Mouse (Mus musculus) neural tube, embryonic 15.5 days (tissue): Measurements from ENCODE around the gene Git1. TPM values are rescaled to one million over a fixed set of nuclear protein-coding genes. Genes with fewer than 3 reads are reported as not detected.
A peak's percentile ranks its signal among the peaks of the same experiment; 100 is the strongest.

ENCODE experiments used
- ATAC-seq: fragments of 200-750 bp; cut with Nextera tagmentation; 2 replicates; pipeline ENCODE4 v1.8.0; 2017; ENCODE audit warnings: mild to moderate bottlenecking, moderate TSS enrichment, moderate library complexity; ENCODE audit not compliant: low FRiP score
- H3K27ac ChIP-seq: fragments of 300-500 bp; sonication (generic); replicated peaks from 2 replicates; pipeline ENCODE4 v1.5.1; 2015; ENCODE audit warnings: mild to moderate bottlenecking, inconsistent platforms
- H3K27me3 ChIP-seq: fragments of 300-500 bp; sonication (generic); replicated peaks from 2 replicates; pipeline ENCODE4 v1.6.1; 2015; ENCODE audit warnings: inconsistent platforms
- H3K36me3 ChIP-seq: fragments of 300-500 bp; sonication (generic); 2 replicates; pipeline ENCODE4 v1.6.1; 2015; ENCODE audit warnings: inconsistent platforms
- H3K4me1 ChIP-seq: fragments of 300-500 bp; sonication (generic); 2 replicates; pipeline ENCODE4 v1.6.1; 2015; ENCODE audit warnings: inconsistent platforms
- H3K4me2 ChIP-seq: fragments of 300-500 bp; sonication (generic); 2 replicates; pipeline ENCODE4 v1.6.1; 2015; ENCODE audit warnings: inconsistent platforms, mild to moderate bottlenecking, moderate library complexity
- H3K4me3 ChIP-seq: fragments of 300-500 bp; sonication (generic); replicated peaks from 2 replicates; pipeline ENCODE4 v1.5.1; 2015; ENCODE audit warnings: mild to moderate bottlenecking, inconsistent platforms
- H3K9ac ChIP-seq: fragments of 300-500 bp; sonication (generic); replicated peaks from 2 replicates; pipeline ENCODE4 v1.6.1; 2015; ENCODE audit warnings: mild to moderate bottlenecking, inconsistent platforms
- H3K9me3 ChIP-seq: fragments of 300-500 bp; sonication (generic); replicated peaks from 2 replicates; pipeline ENCODE4 v1.6.1; 2016; ENCODE audit warnings: inconsistent platforms
- WGBS: fragments of 180-500 bp; shearing (Covaris S2); methylation state at CpG from one replicate; pipeline ENCODE4 v1.1.7; 2015; ENCODE audit warnings: mixed read lengths; 5-methylcytosine and 5-hydroxymethylcytosine counted together
- polyA plus RNA-seq: library from polyadenylated mRNA; unstranded; fragments of >200 nt; fragmentation: Nextera tagmentation; extraction: Ambion mirVana; gene quantifications from 2 replicates; pipeline ENCODE4 v1.2.1, GENCODE M21; 2015

The Git1 gene
- polyA plus RNA-seq, 1 experiment from 2014 or later, result 13.9 TPM

- Histone ChIP-seq H3K27me3 (no peaks in the 10 kb centered on the region), H3K9ac (peak overlapping the region; percentile 89), H3K4me1 (peaks cover 77% of the 10 kb centered on the region), H3K27ac (0 out of 2 replicates have a peak overlapping the region, but pooled peaks have one; percentile 91), H3K9me3 (no peaks in the 10 kb centered on the region), H3K36me3 (peaks cover 6% of the 10 kb centered on the region), H3K4me3 (peak overlapping the region; percentile 87), H3K4me2 (peak overlapping the region; percentile 94)
- no peak for ATAC-seq
- 76% methylated on average over 6 of the region's 6 CpGs for WGBS
Observed at GRCm38 (mm10) chr11:77494782-77495181, 1.4 kb downstream of the Git1 start.

- Histone ChIP-seq H3K9me3 (no peaks in the 10 kb centered on the region), H3K4me2 (peak overlapping the region; percentile 94), H3K27me3 (no peaks in the 10 kb centered on the region), H3K36me3 (peaks cover 14% of the 10 kb centered on the region), H3K9ac (peak overlapping the region; percentile 89; the same call in 1 of the 2 replicates), H3K4me1 (peaks cover 73% of the 10 kb centered on the region), H3K4me3 (0 out of 2 replicates have a peak overlapping the region, but pooled peaks have one; percentile 87), H3K27ac (no peak overlapping the region)
- ATAC-seq, result no peak
Observed at GRCm38 (mm10) chr11:77495507-77495906, 2.1 kb downstream of the Git1 start.

GRCm38 (mm10) chr11:77497341-77497756 is 4.0 kb downstream of the Git1 start:
- no peak for ATAC-seq
- H3K4me3 ChIP-seq, result no peak overlapping the region
- 25% methylated on average over 6 of the region's 6 CpGs for WGBS
- no peak overlapping the region for H3K4me2 ChIP-seq
- H3K36me3 ChIP-seq, result peaks cover 26% of the 10 kb centered on the region
- H3K9me3 ChIP-seq, result no peaks in the 10 kb centered on the region
- peaks cover 64% of the 10 kb centered on the region for H3K4me1 ChIP-seq
- no peaks in the 10 kb centered on the region for H3K27me3 ChIP-seq
- peak overlapping the region; percentile 58; the same call in 1 of the 2 replicates for H3K27ac ChIP-seq
- H3K9ac ChIP-seq, result no peak overlapping the region

- Histone ChIP-seq H3K9ac (no peak overlapping the region), H3K27me3 (no peaks in the 10 kb centered on the region), H3K9me3 (no peaks in the 10 kb centered on the region), H3K27ac (peak overlapping the region; percentile 58), H3K4me1 (peaks cover 59% of the 10 kb centered on the region), H3K4me3 (no peak overlapping the region), H3K4me2 (no peak overlapping the region), H3K36me3 (peaks cover 29% of the 10 kb centered on the region)
- no peak for ATAC-seq
- WGBS, result 36% methylated on average over 4 of the region's 4 CpGs
Observed at GRCm38 (mm10) chr11:77497851-77498250, 4.5 kb downstream of the Git1 start.

GRCm38 (mm10) chr11:77498261-77499139 is 5.1 kb downstream of the Git1 start:
- H3K9me3 ChIP-seq, result no peaks in the 10 kb centered on the region
- H3K36me3 ChIP-seq, result peaks cover 36% of the 10 kb centered on the region
- WGBS, result 77% methylated on average over 12 of the region's 12 CpGs
- no peaks in the 10 kb centered on the region for H3K27me3 ChIP-seq
- no peak overlapping the region for H3K9ac ChIP-seq
- no peak for ATAC-seq
- no peak overlapping the region for H3K4me3 ChIP-seq
- H3K4me1 ChIP-seq, result peaks cover 58% of the 10 kb centered on the region
- H3K4me2 ChIP-seq, result no peak overlapping the region
- H3K27ac ChIP-seq, result peak overlapping the region; percentile 37; the same call in 1 of the 2 replicates

GRCm38 (mm10) chr11:77499354-77499753 is 6.0 kb downstream of the Git1 start:
- no peak overlapping the region for H3K4me2 ChIP-seq
- H3K4me3 ChIP-seq, result no peak overlapping the region
- H3K36me3 ChIP-seq, result peaks cover 44% of the 10 kb centered on the region
- no peaks in the 10 kb centered on the region for H3K9me3 ChIP-seq
- no peaks in the 10 kb centered on the region for H3K27me3 ChIP-seq
- H3K9ac ChIP-seq, result no peak overlapping the region
- peaks cover 54% of the 10 kb centered on the region for H3K4me1 ChIP-seq
- WGBS, result 91% methylated on average over 7 of the region's 7 CpGs
- no peak for ATAC-seq
- no peak overlapping the region for H3K27ac ChIP-seq

- Histone ChIP-seq H3K4me1 (peaks cover 41% of the 10 kb centered on the region), H3K9me3 (no peaks in the 10 kb centered on the region), H3K4me3 (no peak overlapping the region), H3K27ac (no peak overlapping the region), H3K4me2 (no peak overlapping the region), H3K27me3 (no peaks in the 10 kb centered on the region), H3K9ac (no peak overlapping the region), H3K36me3 (peaks cover 57% of the 10 kb centered on the region)
- ATAC-seq, result no peak
- 73% methylated on average over 17 of the region's 17 CpGs for WGBS
Observed at GRCm38 (mm10) chr11:77500361-77501325, 7.3 kb downstream of the Git1 start.

GRCm38 (mm10) chr11:77501392-77501791 is 8.0 kb downstream of the Git1 start:
- Histone ChIP-seq H3K36me3 (peaks cover 65% of the 10 kb centered on the region), H3K27me3 (no peaks in the 10 kb centered on the region), H3K4me1 (peaks cover 33% of the 10 kb centered on the region), H3K4me2 (no peak overlapping the region), H3K27ac (no peak overlapping the region), H3K4me3 (no peak overlapping the region), H3K9ac (no peak overlapping the region), H3K9me3 (no peaks in the 10 kb centered on the region)
- WGBS, result 24% methylated on average over 5 of the region's 5 CpGs
- no peak for ATAC-seq

GRCm38 (mm10) chr11:77501971-77502370 is 8.6 kb downstream of the Git1 start:
- 97% methylated on average over 4 of the region's 4 CpGs for WGBS
- H3K36me3 ChIP-seq, result peaks cover 70% of the 10 kb centered on the region
- no peaks in the 10 kb centered on the region for H3K27me3 ChIP-seq
- ATAC-seq, result no peak
- no peak overlapping the region for H3K9ac ChIP-seq
- H3K4me1 ChIP-seq, result peaks cover 33% of the 10 kb centered on the region
- no peak overlapping the region for H3K27ac ChIP-seq
- no peak overlapping the region for H3K4me2 ChIP-seq
- H3K4me3 ChIP-seq, result no peak overlapping the region
- H3K9me3 ChIP-seq, result no peaks in the 10 kb centered on the region

- peaks cover 76% of the 10 kb centered on the region for H3K36me3 ChIP-seq
- H3K4me2 ChIP-seq, result no peak overlapping the region
- no peak overlapping the region for H3K4me3 ChIP-seq
- no peak for ATAC-seq
- no peaks in the 10 kb centered on the region for H3K9me3 ChIP-seq
- H3K27me3 ChIP-seq, result no peaks in the 10 kb centered on the region
- no peak overlapping the region for H3K9ac ChIP-seq
- peaks cover 28% of the 10 kb centered on the region for H3K4me1 ChIP-seq
- 86% methylated on average over 6 of the region's 6 CpGs for WGBS
- H3K27ac ChIP-seq, result no peak overlapping the region
Observed at GRCm38 (mm10) chr11:77502481-77502880, 9.1 kb downstream of the Git1 start.

- Histone ChIP-seq H3K4me2 (no peak overlapping the region), H3K36me3 (peaks cover 76% of the 10 kb centered on the region), H3K27ac (no peak overlapping the region), H3K4me1 (peaks cover 26% of the 10 kb centered on the region), H3K4me3 (no peak overlapping the region), H3K9ac (no peak overlapping the region), H3K27me3 (no peaks in the 10 kb centered on the region), H3K9me3 (no peaks in the 10 kb centered on the region)
- WGBS, result 49% methylated on average over 3 of the region's 3 CpGs
- no peak for ATAC-seq
Observed at GRCm38 (mm10) chr11:77503511-77503910, 10.1 kb downstream of the Git1 start.
